Mouse (Mus musculus) gonadal fat pad, adult 2 months (tissue): ENCODE data around the gene Zhx3. TPM values are rescaled to one million over a fixed set of nuclear protein-coding genes. Genes with fewer than 3 reads are reported as not detected.

Experiments
- DNase-seq: peaks from one replicate; pipeline ENCODE4 v3.0.0-alpha.2; 2012; ENCODE audit warnings: low read depth
- polyA plus RNA-seq: library from polyadenylated mRNA; depleted of rRNA; stranded (reverse); fragments of >200 nt; gene quantifications from 2 replicates; pipeline ENCODE4 v1.2.3, GENCODE M21; 2012

Gene Zhx3
- polyA plus RNA-seq, 1 experiment: 12.7 TPM

DNA sequence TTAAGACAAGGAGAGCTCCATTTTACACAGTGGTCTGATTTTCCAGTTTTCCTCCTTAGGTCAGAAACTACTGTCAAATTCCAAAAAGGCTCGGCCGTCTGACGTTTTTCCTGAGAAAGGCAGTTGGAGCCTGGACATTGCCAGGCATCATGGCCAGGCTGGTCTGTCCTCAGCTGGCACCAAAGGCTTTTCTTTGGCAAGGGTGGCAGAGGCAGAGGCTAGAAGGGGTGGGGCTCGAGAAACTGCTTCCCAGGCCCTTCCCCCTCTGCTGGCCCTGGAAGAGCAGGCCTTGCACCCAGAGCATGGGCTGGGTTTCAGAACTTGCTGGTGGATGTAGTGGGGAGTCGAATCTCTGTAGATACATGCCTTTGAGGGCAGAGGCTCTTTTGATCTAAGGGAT is 9.6 kb upstream of the Zhx3 start:
- DNase-seq: no peak

DNA sequence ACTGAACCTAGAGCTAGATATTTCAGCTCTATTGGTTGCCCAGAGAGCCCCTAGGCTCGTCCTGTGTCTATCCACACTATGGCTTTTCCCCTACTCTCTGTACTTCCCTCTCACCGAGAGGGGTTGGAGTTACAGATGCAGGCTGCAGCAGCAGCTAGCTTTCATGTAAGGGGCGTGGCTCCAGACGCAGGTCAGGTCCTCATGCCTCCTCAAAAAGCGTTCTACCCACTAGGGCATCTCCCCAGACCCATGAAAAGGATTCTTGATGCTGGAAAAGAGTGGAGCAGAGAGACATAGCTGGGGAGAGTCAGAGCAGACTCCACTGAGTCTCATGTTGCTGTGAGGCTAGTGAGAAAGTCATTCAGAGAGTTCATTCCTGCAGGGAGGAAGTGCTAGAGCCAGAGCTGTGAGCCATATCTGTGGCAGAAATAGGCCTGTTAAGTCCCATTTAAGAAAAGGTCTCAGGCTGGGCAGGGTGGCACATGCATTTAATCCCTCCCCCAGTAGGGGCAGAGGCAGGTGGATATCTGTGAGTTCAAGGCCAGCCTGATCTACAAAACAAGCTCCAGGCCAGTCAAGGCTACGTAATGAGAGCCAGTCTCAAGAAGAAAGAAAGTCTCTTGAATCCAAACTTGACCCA is 8.8 kb upstream of the Zhx3 start:
- no peak for DNase-seq

DNA sequence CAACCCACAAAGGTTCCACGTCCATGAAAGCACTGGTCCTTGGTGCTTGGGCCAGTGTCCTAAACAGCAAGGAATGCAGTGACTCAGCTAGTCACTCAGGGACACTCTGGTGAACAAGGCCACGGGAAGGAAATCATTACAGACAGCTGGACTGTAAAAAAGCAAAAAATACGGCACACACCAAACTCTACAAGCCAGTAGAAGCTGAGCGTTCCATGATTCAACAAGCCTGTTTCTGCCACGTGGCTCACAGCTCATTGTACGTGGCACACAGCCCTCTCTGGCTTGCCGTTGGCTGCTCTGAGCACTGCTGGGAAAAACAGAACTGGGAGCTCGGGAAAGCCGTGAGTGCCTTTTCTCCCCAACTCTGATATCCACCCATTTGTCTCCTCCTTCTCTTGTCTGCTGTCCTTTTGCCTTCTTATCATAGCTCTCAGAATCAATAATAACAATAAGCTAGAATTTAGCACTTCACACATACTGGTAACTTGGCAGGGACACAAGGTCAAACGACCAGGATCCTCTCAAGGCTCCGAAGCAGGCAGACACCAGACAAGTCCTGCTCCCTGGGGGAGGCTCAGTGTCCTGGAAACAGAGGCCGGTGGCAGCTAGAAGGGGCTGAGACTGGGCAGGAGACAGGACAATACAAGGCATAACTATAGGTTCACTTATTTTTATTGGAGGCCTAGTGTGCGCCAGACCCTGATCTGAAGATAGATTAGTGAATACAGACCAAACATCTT is 7.8 kb upstream of the Zhx3 start, which contains the start of gene Lpin3:
Gene Lpin3, plus strand, starts transcription at position 218 of the 743 bp plus-strand sequence.
- no peak for DNase-seq

DNA sequence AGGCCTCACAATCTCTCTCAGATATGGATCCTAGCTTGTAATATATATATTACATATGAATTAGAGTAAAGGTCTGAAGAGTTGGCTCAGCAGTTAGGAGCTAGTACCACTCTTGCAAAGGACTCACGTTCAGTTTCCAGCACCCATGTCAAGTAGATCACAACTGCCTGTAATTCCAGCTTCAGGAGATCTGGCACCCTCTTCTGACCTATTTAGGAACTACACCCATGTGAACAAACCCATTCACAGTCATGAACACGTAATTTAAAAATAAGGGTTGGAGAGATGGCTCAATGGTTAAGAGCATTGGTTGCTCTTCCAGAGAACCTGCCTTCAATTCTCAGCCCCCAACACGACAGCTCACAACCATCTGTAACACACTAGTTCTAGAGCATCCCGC is 3.3 kb upstream of the Zhx3 start:
- no peak for DNase-seq

DNA sequence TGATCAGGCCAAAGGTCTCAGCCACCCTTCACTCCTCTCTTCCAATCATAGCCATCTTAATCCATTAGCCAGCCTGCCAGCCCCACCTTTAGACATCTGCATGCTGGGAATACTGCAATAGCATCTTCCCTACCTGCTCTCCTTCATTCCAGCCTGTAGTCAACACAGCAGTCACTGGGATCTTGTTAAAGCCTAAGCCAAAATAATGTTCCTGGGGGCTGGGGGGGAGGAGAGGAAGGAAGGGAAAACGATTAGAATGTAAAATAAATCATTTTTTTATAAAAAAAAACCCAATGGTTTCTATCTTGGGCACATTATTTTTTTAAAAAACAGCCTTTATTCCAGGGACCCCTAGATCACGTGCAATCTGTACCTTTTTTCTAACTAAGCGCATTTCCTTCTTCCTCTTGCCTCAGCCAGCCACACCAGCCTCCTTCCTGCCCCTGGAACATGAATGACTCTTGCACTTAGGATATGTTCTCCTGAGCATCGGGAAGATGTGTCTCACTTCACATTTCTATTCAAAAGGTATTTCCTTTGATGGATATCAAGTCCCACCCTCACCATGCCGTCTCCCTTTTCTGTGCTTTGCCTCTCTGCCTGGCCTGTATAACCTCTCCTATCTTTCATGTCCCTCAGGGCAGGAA is 1.6 kb upstream of the Zhx3 start:
- DNase-seq: no peak

DNA sequence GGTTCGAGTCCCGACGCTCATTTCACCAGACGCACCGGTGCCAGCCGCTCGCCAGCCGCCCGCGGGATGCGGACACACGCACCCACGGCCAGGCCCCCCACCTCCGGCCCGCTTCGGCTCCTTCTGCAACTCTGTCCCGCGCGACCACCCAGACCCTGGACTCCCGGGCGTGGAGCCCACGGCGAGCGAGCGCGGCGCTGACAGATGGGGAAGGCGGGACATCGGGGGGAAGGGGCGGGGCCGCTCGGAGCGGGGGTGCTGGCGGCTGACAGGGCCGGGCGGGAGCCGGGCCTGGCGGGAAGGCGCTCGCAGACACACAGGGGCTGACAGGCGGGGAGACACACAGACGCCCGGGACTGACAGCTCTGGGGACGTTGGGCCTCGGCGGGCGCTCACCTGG is 403 bp downstream of the Zhx3 start:
- no peak for DNase-seq

DNA sequence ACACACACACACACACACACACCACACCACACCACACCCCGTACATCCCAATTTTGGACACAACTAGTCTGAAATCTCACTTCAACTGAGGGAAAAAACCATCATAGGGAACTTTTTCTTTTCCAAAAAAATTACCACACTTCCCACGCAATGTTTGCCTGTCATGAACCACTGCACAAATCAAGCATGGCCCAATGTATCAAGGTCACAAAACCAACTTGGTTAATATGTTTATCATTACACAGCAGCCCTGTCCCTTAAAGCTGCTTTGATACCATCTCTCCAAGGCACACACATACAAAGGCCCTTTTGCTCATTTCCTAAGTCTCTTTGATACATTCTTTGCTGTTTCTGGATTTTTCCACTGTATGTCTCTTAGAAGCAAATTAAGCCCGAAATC is 1.5 kb downstream of the Zhx3 start:
- DNase-seq: no peak

DNA sequence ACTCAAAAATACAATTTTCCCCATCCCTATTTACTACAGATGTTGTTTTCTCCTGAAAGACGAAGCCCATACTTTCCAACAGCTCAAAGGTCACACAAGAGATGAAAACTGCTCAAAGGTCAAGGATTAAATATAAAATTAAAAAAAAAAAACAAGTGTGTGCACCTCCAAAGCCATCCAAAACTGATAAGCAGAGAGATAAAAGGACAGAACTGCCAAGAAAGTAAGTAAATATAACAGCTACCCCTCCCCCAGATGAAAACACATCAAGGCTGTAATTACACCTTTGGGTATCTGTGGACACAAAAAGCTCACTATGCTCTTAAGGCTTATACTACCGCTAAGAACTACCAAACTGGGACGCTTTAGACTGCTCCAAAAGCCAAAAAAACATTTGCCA is 3.4 kb downstream of the Zhx3 start:
- no peak for DNase-seq

DNA sequence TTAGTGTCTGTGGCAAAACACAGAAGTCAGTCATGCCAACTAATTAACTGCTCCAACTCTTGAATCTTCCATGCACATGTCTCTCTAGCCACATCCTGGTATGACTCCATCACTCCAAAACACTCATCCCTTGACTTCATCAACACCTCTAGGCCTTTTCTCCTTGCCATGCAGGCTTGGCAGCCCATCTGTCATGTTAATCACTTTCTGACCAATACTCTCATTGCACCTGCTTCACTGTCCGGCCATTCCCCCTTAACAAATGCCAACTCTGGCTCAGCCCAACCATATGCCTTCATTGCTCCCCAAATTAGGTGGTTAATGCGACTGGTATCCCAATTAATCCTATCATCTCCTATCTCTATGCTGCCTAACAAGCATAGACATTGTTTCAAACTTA is 7.5 kb downstream of the Zhx3 start:
- DNase-seq: no peak

DNA sequence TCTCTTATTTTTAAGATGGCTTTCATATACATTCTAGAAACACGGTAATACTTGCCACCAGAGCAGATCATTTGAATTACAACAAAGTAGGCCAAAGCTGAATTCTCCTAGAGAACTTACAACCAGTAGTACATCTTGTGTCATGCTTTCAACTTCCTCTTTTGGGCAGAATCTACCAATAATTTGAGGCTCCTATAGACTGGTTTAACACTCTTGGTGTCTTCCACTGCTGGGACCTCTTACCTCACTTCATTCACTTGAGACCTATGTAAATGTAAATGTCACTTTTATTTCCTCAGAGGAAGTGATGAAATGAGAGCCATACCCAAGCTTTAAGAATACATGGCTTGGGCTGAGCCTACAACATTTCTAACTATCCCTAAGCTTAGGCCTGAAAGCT is 8.7 kb downstream of the Zhx3 start:
- DNase-seq: no peak

DNA sequence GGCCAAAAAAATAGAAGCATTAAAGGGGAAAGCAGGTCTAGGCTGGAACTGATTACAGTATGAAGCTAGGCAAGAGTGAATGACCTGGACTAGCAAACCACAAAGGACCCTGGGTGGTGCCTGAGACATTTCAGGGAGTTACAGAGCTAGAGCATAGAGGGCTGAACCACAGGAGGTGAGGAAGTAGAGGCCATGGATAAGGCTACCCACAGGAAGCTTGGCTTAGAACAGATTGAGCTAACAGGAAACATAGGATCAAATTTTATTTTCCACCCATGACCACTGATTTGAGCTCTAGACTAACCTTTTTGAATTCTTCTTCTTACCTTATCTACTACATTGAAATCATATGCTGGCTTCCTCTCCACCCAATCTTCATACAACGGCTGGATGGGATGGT is 12.4 kb downstream of the Zhx3 start:
- no peak for DNase-seq

DNA sequence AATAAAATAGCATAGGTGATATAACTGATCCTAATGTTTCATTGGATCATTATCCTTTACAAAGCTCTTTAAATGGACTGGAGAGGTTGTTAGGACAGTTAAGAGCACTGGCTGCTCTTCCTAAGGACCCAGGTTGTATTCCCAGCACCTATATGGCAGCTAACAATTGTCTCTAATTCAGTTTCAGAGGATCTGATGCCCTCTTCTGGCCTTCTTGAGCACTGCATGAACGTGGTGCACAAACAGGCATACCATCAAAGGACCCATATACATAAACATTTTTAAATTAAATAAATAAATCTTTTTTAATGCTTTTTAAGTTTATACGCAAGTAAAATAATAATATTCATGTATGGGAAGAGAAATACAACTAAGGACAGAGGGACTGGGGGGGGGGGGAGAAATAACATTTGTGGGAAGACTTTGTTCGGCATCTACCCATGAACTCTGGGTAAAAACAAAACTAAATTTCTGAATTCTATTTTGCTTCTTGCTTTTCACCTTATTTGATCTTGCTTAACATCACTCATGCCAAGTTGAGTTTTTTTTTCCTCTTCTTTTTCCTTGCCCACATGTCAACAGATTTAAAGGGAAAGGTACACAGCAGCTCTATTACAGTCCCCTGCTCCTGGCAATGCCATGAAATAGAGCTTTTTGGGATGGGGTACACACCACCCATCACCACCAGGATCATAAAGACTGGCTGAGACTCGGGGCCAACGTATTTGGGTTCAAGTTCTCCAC is 16.3 kb downstream of the Zhx3 start:
- DNase-seq: no peak

DNA sequence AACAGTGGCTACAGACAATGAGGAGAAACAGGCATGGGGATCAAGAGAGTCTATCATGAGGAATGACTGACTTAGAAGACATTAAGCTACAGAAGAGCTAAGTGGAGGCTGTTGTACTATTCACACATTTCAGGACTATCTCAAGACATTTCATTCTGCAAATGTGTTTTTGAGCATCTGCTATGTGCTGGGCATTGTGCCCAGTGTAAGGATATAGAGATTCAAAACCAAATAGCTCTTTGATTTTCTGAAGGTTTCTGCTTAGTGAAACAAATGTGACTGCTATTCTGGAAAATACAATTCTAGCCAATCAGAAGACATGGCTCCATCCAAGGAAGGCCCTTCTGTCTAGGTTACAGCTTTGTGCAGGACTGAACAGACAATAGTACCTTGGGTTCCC is 18.1 kb downstream of the Zhx3 start:
- no peak for DNase-seq

DNA sequence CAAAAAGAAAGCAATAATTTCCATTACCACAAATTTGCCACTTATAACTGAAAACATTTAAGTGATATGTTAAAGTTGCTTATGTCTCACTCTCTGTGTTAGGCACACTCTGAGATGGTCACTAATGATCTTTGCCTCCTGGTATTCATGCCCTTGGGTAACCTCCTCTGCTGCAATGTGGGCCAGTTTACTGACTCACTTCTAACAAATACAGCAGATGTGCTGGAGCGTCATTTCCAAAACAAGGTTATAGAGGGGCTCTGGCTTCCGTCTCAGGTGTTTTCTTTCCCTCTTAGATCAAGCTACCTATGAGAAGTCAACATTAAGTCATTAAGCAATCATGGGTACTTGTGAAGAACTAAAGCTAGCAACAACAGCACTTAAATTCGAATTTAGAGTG is 22.4 kb downstream of the Zhx3 start:
- DNase-seq: no peak

DNA sequence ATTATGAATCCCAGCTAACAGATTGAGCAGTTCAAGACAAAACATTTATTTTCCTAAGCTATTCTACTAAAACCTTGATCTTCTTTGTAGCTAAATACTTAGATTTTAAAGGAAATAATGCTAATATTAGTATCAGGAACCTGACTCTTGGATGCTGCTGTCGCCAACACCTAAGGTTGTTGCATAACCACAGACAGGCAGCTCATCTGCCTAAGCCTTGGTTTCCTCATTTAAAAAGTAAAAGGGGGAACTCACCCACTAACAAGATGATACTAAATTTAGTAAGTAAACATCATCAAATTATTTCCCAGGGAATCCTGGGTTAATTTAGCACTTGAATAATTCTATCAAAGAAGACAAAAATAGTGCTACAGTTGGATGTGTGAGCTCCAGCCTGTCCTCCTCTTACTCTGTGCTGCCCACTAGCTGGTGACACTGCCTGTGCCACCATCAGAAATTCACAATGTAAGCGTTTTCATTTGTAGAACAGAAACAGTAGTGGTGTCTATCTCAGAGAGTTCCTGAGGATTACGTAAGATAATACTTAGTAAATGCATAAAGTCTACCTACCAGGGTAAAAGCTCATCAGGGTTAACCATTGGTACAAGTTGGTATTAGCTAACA is 23.1 kb downstream of the Zhx3 start:
- no peak for DNase-seq

DNA sequence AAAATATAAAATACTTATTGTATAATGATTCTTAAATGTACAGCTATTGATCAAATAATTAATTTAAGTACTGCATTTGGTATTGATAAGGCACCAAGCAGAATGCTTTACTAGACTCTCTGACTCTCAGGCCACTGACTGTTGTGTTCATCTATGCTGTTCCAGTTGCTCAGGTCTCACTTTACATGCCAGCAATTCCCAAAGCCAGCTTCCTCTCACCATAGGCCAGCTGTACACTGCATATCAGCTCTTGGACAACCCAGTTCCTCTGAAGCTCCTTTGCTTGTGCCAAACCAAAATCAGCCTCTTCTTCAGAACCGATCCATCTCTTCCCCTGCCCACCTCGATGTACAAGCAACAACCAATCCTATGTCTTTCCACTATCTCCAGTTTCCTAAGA is 24.6 kb downstream of the Zhx3 start:
- DNase-seq: no peak

DNA sequence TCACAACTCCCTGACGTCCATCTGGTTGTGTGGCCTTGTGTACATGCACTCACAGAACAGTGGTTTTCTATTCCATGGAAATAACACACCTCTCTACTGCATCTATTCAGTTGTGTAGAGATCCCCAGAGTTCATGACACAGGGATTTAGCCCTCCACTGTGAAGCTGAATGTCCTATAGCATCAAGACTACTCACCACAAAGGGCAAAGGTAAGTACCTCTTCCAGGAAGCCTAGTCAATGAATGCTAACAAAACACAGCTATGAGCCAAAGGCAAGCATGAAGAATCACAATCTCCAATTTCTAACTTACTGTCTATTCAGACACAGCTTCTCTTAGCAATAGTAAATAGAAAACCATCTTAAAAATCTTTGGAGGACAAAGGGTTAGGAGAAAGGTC is 25.1 kb downstream of the Zhx3 start:
- DNase-seq: no peak

DNA sequence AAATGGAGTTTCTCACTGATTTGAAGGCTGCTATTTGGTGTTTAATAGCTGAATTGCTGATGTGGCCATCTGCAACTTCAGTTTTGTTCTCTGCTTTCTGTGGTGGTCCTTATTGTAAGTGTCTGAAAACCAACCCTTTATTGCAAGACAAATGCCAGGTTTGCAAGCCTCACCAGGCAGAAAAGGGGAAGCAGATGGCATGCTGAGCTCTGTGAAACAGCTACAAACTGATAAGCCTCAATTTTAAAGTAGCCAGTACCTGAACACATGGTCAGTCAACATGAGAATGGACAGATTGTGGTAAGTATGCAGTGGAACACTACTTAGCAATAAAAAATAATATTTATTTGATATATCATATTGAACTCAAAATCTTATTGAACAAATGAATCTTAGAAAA is 32.0 kb downstream of the Zhx3 start:
- no peak for DNase-seq

DNA sequence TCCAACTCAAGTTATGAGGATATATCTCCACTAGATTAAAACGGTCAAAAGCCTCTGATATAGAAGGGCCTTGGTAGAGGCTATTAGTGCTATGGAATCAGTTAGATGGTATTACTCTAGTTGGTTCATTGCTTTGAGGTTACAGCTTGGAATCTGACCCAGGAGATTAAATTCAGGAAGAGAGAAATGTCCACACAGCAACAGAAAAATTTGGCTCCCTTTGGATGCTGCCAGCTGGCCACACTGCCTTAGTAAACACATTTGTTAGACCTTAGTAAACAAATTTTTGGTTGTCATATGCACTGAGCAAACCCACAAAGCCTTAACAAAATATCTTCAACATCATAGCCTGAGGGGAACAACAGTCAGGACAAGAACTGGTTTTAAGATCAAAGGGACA is 62.0 kb downstream of the Zhx3 start:
- DNase-seq: no peak

DNA sequence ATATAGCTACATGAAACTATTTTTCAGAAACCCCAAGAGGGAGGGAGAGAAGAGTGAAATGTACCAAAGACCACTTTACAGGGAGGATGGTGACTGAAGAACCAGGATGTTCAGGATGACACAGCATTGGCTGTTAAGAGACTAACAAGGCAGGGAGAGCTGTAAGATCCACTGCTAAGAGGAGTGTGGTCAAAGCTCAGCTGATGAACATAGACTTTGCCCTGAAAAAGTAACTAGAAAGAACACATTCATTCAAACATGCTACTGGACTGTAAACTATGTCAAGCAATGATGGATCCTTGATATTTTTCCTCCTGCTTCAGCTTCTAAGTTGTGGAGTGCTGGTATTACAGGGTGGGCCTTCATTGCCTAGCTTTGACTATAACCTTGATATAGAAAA is 62.4 kb downstream of the Zhx3 start:
- DNase-seq: no peak

DNA sequence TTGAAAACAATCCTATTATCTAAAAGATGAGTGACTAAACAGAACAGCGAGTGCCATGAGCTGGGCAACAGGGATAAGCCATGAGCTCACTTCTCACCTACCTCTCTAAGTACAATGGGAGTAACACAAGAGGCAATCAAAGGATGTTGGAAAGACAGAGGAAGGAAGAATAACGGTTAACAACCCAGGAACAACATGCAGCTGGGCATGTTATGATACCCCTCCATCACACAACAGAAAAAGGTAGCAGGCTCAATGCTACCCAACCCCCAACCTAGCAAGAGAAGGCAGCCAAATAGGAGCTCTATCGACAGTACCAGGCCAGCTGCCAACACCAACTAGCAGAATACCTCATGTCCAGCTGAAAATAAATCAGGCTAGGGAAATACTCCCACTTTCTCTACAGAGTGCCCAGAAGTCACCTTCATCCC is 66.7 kb downstream of the Zhx3 start:
- no peak for DNase-seq
